Mouse (Mus musculus) neural tube, embryonic 12.5 days (tissue): ENCODE measurements at regions not wholly inside any gene's neighbourhood (a gene's known extent, or its start where the extent isn't known, plus 50 kb on each side); places are given as distances from the start of the nearest gene placed in this dataset.

Experiments used
- ATAC-seq: fragments of 200-750 bp; cut with Nextera tagmentation; 2 replicates; pipeline ENCODE4 v1.8.0; 2017; ENCODE audit warnings: low read depth, mild to moderate bottlenecking, moderate TSS enrichment, moderate library complexity; ENCODE audit not compliant: low FRiP score
- H3K27ac ChIP-seq: fragments of 300-500 bp; sonication (generic); 2 replicates; pipeline ENCODE4 v1.5.1; 2016
- H3K27me3 ChIP-seq: fragments of 300-500 bp; sonication (generic); replicated peaks from 2 replicates; pipeline ENCODE4 v1.6.1; 2016; ENCODE audit warnings: mild to moderate bottlenecking
- H3K36me3 ChIP-seq: fragments of 300-500 bp; sonication (generic); 2 replicates; pipeline ENCODE4 v1.6.1; 2016; ENCODE audit warnings: mild to moderate bottlenecking
- H3K4me1 ChIP-seq: fragments of 300-500 bp; sonication (generic); 2 replicates; pipeline ENCODE4 v1.6.1; 2016
- H3K4me2 ChIP-seq: fragments of 300-500 bp; sonication (generic); replicated peaks from 2 replicates; pipeline ENCODE4 v1.6.1; 2016; ENCODE audit warnings: mild to moderate bottlenecking
- H3K4me3 ChIP-seq: fragments of 300-500 bp; sonication (generic); 2 replicates; pipeline ENCODE4 v1.5.1; 2016
- H3K9ac ChIP-seq: fragments of 300-500 bp; sonication (generic); 2 replicates; pipeline ENCODE4 v1.6.1; 2016; ENCODE audit warnings: mild to moderate bottlenecking
- H3K9me3 ChIP-seq: fragments of 300-500 bp; sonication (generic); 2 replicates; pipeline ENCODE4 v1.6.1; 2016; ENCODE audit warnings: mild to moderate bottlenecking
- WGBS: fragments of 180-500 bp; shearing (Covaris S2); methylation state at CpG from one replicate; pipeline ENCODE4 v1.1.7; 2016; 5-methylcytosine and 5-hydroxymethylcytosine counted together

- Histone ChIP-seq H3K4me2 (no peak overlapping the region), H3K4me1 (no peaks in the 10 kb centered on the region), H3K9ac (no peak overlapping the region), H3K9me3 (no peaks in the 10 kb centered on the region), H3K36me3 (no peaks in the 10 kb centered on the region), H3K4me3 (no peak overlapping the region), H3K27ac (no peak overlapping the region), H3K27me3 (no peaks in the 10 kb centered on the region)
- no peak for ATAC-seq
- WGBS, result 87% methylated on average over 1 of the region's 1 CpGs
Measured at GRCm38 (mm10) chrX:42364137-42364536, 125.4 kb upstream of the Tex13c2 start.

- H3K36me3 ChIP-seq, result no peaks in the 10 kb centered on the region
- H3K27me3 ChIP-seq, result no peaks in the 10 kb centered on the region
- WGBS, result 74% methylated on average over 3 of the region's 3 CpGs
- no peak overlapping the region for H3K4me3 ChIP-seq
- H3K27ac ChIP-seq, result no peak overlapping the region
- no peak overlapping the region for H3K9ac ChIP-seq
- ATAC-seq, result no peak
- no peaks in the 10 kb centered on the region for H3K4me1 ChIP-seq
- no peak overlapping the region for H3K4me2 ChIP-seq
- H3K9me3 ChIP-seq, result no peaks in the 10 kb centered on the region
Measured at GRCm38 (mm10) chrX:42373794-42374398, 115.6 kb upstream of the Tex13c2 start.

GRCm38 (mm10) chrX:42393836-42394556 lies 95.5 kb upstream of the Tex13c2 start:
- Histone ChIP-seq H3K27me3 (no peaks in the 10 kb centered on the region), H3K27ac (no peak overlapping the region), H3K36me3 (no peaks in the 10 kb centered on the region), H3K4me2 (no peak overlapping the region), H3K4me1 (no peaks in the 10 kb centered on the region), H3K9me3 (no peaks in the 10 kb centered on the region), H3K4me3 (no peak overlapping the region), H3K9ac (no peak overlapping the region)
- no peak for ATAC-seq
- WGBS, result 77% methylated on average over 3 of the region's 3 CpGs

GRCm38 (mm10) chrX:42396441-42396840 lies 93.0 kb upstream of the Tex13c2 start:
- Histone ChIP-seq H3K9ac (no peak overlapping the region), H3K4me2 (no peak overlapping the region), H3K27me3 (no peaks in the 10 kb centered on the region), H3K9me3 (no peaks in the 10 kb centered on the region), H3K4me1 (no peaks in the 10 kb centered on the region), H3K4me3 (no peak overlapping the region), H3K27ac (no peak overlapping the region), H3K36me3 (no peaks in the 10 kb centered on the region)
- WGBS, result 85% methylated on average over 4 of the region's 4 CpGs
- ATAC-seq, result no peak

GRCm38 (mm10) chrX:42398836-42399235 lies 90.7 kb upstream of the Tex13c2 start:
- H3K4me1 ChIP-seq, result no peaks in the 10 kb centered on the region
- H3K4me2 ChIP-seq, result no peak overlapping the region
- no peaks in the 10 kb centered on the region for H3K9me3 ChIP-seq
- WGBS, result 68% methylated on average over 1 of the region's 1 CpGs
- H3K4me3 ChIP-seq, result no peak overlapping the region
- H3K27ac ChIP-seq, result no peak overlapping the region
- no peak overlapping the region for H3K9ac ChIP-seq
- no peak for ATAC-seq
- no peaks in the 10 kb centered on the region for H3K36me3 ChIP-seq
- H3K27me3 ChIP-seq, result no peaks in the 10 kb centered on the region

GRCm38 (mm10) chrX:42399343-42399742 lies 90.1 kb upstream of the Tex13c2 start:
- no peaks in the 10 kb centered on the region for H3K4me1 ChIP-seq
- H3K9ac ChIP-seq, result no peak overlapping the region
- H3K4me2 ChIP-seq, result no peak overlapping the region
- no peaks in the 10 kb centered on the region for H3K36me3 ChIP-seq
- H3K27me3 ChIP-seq, result no peaks in the 10 kb centered on the region
- H3K9me3 ChIP-seq, result no peaks in the 10 kb centered on the region
- H3K4me3 ChIP-seq, result no peak overlapping the region
- ATAC-seq, result no peak
- no peak overlapping the region for H3K27ac ChIP-seq

- Histone ChIP-seq H3K4me1 (no peaks in the 10 kb centered on the region), H3K27me3 (no peaks in the 10 kb centered on the region), H3K9me3 (no peaks in the 10 kb centered on the region), H3K4me3 (no peak overlapping the region), H3K4me2 (no peak overlapping the region), H3K36me3 (no peaks in the 10 kb centered on the region), H3K9ac (no peak overlapping the region), H3K27ac (no peak overlapping the region)
- 84% methylated on average over 1 of the region's 1 CpGs for WGBS
- ATAC-seq, result no peak
Measured at GRCm38 (mm10) chrX:42401091-42401490, 88.4 kb upstream of the Tex13c2 start.

- H3K4me2 ChIP-seq, result no peak overlapping the region
- H3K4me3 ChIP-seq, result no peak overlapping the region
- WGBS, result 60% methylated on average over 7 of the region's 7 CpGs
- H3K27ac ChIP-seq, result no peak overlapping the region
- no peaks in the 10 kb centered on the region for H3K27me3 ChIP-seq
- H3K9ac ChIP-seq, result no peak overlapping the region
- ATAC-seq, result no peak
- H3K9me3 ChIP-seq, result no peaks in the 10 kb centered on the region
- no peaks in the 10 kb centered on the region for H3K4me1 ChIP-seq
- no peaks in the 10 kb centered on the region for H3K36me3 ChIP-seq
Measured at GRCm38 (mm10) chrX:42401564-42402334, 87.7 kb upstream of the Tex13c2 start.

- Histone ChIP-seq H3K9me3 (no peaks in the 10 kb centered on the region), H3K4me3 (no peak overlapping the region), H3K36me3 (no peaks in the 10 kb centered on the region), H3K9ac (no peak overlapping the region), H3K27me3 (no peaks in the 10 kb centered on the region), H3K4me2 (no peak overlapping the region), H3K27ac (no peak overlapping the region), H3K4me1 (no peaks in the 10 kb centered on the region)
- 58% methylated on average over 4 of the region's 4 CpGs for WGBS
- no peak for ATAC-seq
Measured at GRCm38 (mm10) chrX:42402335-42402605, 87.2 kb upstream of the Tex13c2 start.

GRCm38 (mm10) chrX:42431851-42432635 lies 57.4 kb upstream of the Tex13c2 start:
- peak; percentile 63; the same call in 1 of the 2 replicates for ATAC-seq
- WGBS, result 20% methylated on average over 7 of the region's 7 CpGs
- H3K4me2 ChIP-seq, result no peak overlapping the region
- no peaks in the 10 kb centered on the region for H3K4me1 ChIP-seq
- H3K36me3 ChIP-seq, result no peaks in the 10 kb centered on the region
- H3K9ac ChIP-seq, result no peak overlapping the region
- H3K27ac ChIP-seq, result no peak overlapping the region
- H3K9me3 ChIP-seq, result no peaks in the 10 kb centered on the region
- H3K27me3 ChIP-seq, result no peaks in the 10 kb centered on the region
- no peak overlapping the region for H3K4me3 ChIP-seq
